Mouse (Mus musculus): ENCODE results near the gene Ets2. TPM values are rescaled to one million over a fixed set of nuclear protein-coding genes. Genes with fewer than 3 reads are reported as not detected.

Ets2 gene
- polyA plus RNA-seq, 1 experiment, result 45.0 TPM

GRCm38 (mm10) chr16:95665472-95666131 is 36.3 kb upstream of the Ets2 start:
- no peak for DNase-seq
- Histone ChIP-seq H3K27me3 (ENCODE audit: control insufficient read depth, insufficient read depth, low read length) (no peaks in the 10 kb centered on the region), H3K27ac (ENCODE audit: insufficient read depth, low read length) (no peak overlapping the region), H3K4me3 (replicated peaks; ENCODE audit: insufficient read depth, low read depth, low read length) (no peak overlapping the region), H3K4me1 (ENCODE audit: control insufficient read depth, insufficient read depth, low read length) (peaks cover 7% of the 10 kb centered on the region)
- TF ChIP-seq POLR2A (IDR thresholded peaks at IDR 0.05; ENCODE audit: borderline replicate concordance, insufficient read depth, low read length) (no peak), CTCF (IDR thresholded peaks at IDR 0.05; ENCODE audit: borderline replicate concordance, insufficient read depth, low read depth, low read length) (no peak)
- 86% methylated on average over 6 of the region's 6 CpGs for WGBS

GRCm38 (mm10) chr16:95666288-95666687 is 35.6 kb upstream of the Ets2 start:
- H3K27me3 ChIP-seq (ENCODE audit: control insufficient read depth, insufficient read depth, low read length), result no peaks in the 10 kb centered on the region
- peaks cover under 1% of the 10 kb centered on the region; the same call in 1 of the 2 replicates for H3K4me1 ChIP-seq (ENCODE audit: control insufficient read depth, insufficient read depth, low read length)
- no peak for DNase-seq
- no peak for TF ChIP-seq CTCF (IDR thresholded peaks at IDR 0.05; ENCODE audit: borderline replicate concordance, insufficient read depth, low read depth, low read length)
- no peak for TF ChIP-seq POLR2A (IDR thresholded peaks at IDR 0.05; ENCODE audit: borderline replicate concordance, insufficient read depth, low read length)
- H3K4me3 ChIP-seq (replicated peaks; ENCODE audit: insufficient read depth, low read depth, low read length), result no peak overlapping the region
- H3K27ac ChIP-seq (ENCODE audit: insufficient read depth, low read length), result no peak overlapping the region
- 93% methylated on average over 10 of the region's 10 CpGs for WGBS

GRCm38 (mm10) chr16:95667395-95668150 is 34.3 kb upstream of the Ets2 start:
- TF ChIP-seq CTCF (IDR thresholded peaks at IDR 0.05; ENCODE audit: borderline replicate concordance, insufficient read depth, low read depth, low read length) (no peak), POLR2A (IDR thresholded peaks at IDR 0.05; ENCODE audit: borderline replicate concordance, insufficient read depth, low read length) (no peak)
- WGBS, result 86% methylated on average over 11 of the region's 11 CpGs
- H3K27me3 ChIP-seq (ENCODE audit: control insufficient read depth, insufficient read depth, low read length), result no peaks in the 10 kb centered on the region
- no peak for DNase-seq
- no peak overlapping the region for H3K4me3 ChIP-seq (replicated peaks; ENCODE audit: insufficient read depth, low read depth, low read length)
- H3K27ac ChIP-seq (ENCODE audit: insufficient read depth, low read length), result no peak overlapping the region
- H3K4me1 ChIP-seq (ENCODE audit: control insufficient read depth, insufficient read depth, low read length), result no peaks in the 10 kb centered on the region

GRCm38 (mm10) chr16:95668151-95668993 is 33.5 kb upstream of the Ets2 start:
- no peak for TF ChIP-seq CTCF (IDR thresholded peaks at IDR 0.05; ENCODE audit: borderline replicate concordance, insufficient read depth, low read depth, low read length)
- Histone ChIP-seq H3K4me1 (ENCODE audit: control insufficient read depth, insufficient read depth, low read length) (no peaks in the 10 kb centered on the region), H3K4me3 (replicated peaks; ENCODE audit: insufficient read depth, low read depth, low read length) (no peak overlapping the region), H3K27me3 (ENCODE audit: control insufficient read depth, insufficient read depth, low read length) (no peaks in the 10 kb centered on the region), H3K27ac (ENCODE audit: insufficient read depth, low read length) (no peak overlapping the region)
- DNase-seq, result no peak
- 81% methylated on average over 19 of the region's 19 CpGs for WGBS

GRCm38 (mm10) chr16:95674452-95674921 is 27.4 kb upstream of the Ets2 start:
- no peak overlapping the region for H3K4me3 ChIP-seq (replicated peaks; ENCODE audit: insufficient read depth, low read depth, low read length)
- TF ChIP-seq CTCF (IDR thresholded peaks at IDR 0.05; ENCODE audit: borderline replicate concordance, insufficient read depth, low read depth, low read length) (no peak), POLR2A (IDR thresholded peaks at IDR 0.05; ENCODE audit: borderline replicate concordance, insufficient read depth, low read length) (no peak)
- 45% methylated on average over 5 of the region's 5 CpGs for WGBS
- H3K4me1 ChIP-seq (ENCODE audit: control insufficient read depth, insufficient read depth, low read length), result no peaks in the 10 kb centered on the region
- H3K27me3 ChIP-seq (ENCODE audit: control insufficient read depth, insufficient read depth, low read length), result no peaks in the 10 kb centered on the region
- no peak for DNase-seq
- no peak overlapping the region for H3K27ac ChIP-seq (ENCODE audit: insufficient read depth, low read length)

GRCm38 (mm10) chr16:95675212-95675611 is 26.7 kb upstream of the Ets2 start:
- DNase-seq, result no peak
- WGBS, result 87% methylated on average over 11 of the region's 11 CpGs

GRCm38 (mm10) chr16:95676668-95677067 is 25.2 kb upstream of the Ets2 start:
- TF ChIP-seq CTCF (IDR thresholded peaks at IDR 0.05; ENCODE audit: borderline replicate concordance, insufficient read depth, low read depth, low read length) (no peak), POLR2A (IDR thresholded peaks at IDR 0.05; ENCODE audit: borderline replicate concordance, insufficient read depth, low read length) (no peak)
- no peak overlapping the region for H3K27ac ChIP-seq (ENCODE audit: insufficient read depth, low read length)
- no peaks in the 10 kb centered on the region for H3K4me1 ChIP-seq (ENCODE audit: control insufficient read depth, insufficient read depth, low read length)
- no peak overlapping the region for H3K4me3 ChIP-seq (replicated peaks; ENCODE audit: insufficient read depth, low read depth, low read length)
- 91% methylated on average over 3 of the region's 3 CpGs for WGBS
- H3K27me3 ChIP-seq (ENCODE audit: control insufficient read depth, insufficient read depth, low read length), result no peaks in the 10 kb centered on the region
- DNase-seq, result no peak

More at GRCm38 (mm10) chr16:95675212-95675611, 26.7 kb upstream of the Ets2 start:
- H3K27me3 ChIP-seq (ENCODE audit: control insufficient read depth, insufficient read depth, low read length), result no peaks in the 10 kb centered on the region
- H3K4me1 ChIP-seq (ENCODE audit: control insufficient read depth, insufficient read depth, low read length), result no peaks in the 10 kb centered on the region
- H3K4me3 ChIP-seq (replicated peaks; ENCODE audit: insufficient read depth, low read depth, low read length), result no peak overlapping the region
- TF ChIP-seq CTCF (IDR thresholded peaks at IDR 0.05; ENCODE audit: borderline replicate concordance, insufficient read depth, low read depth, low read length) (no peak), POLR2A (IDR thresholded peaks at IDR 0.05; ENCODE audit: borderline replicate concordance, insufficient read depth, low read length) (no peak)
- no peak overlapping the region for H3K27ac ChIP-seq (ENCODE audit: insufficient read depth, low read length)
